Mouse (Mus musculus) adrenal gland (tissue): ENCODE data around the gene Cdk6.
"Not testable (repeated sequence)": the region's sequence is repeated elsewhere in the genome, so short reads cannot be mapped to it uniquely, and the experiment has no call there.

Experiments
- intact Hi-C: fragments of 180-260 bp; cut with DNase I; formaldehyde crosslinking; loops from one replicate; pipeline ENCODE4 v1.15.1; 2025

The Cdk6 gene

GRCm38 (mm10) chr5:3376167-3376566 lies 34.9 kb downstream of the Cdk6 start:
- intact Hi-C loops: no loop called here

GRCm38 (mm10) chr5:3379252-3379651 lies 38.0 kb downstream of the Cdk6 start:
- intact Hi-C loops: no loop called here

DNA sequence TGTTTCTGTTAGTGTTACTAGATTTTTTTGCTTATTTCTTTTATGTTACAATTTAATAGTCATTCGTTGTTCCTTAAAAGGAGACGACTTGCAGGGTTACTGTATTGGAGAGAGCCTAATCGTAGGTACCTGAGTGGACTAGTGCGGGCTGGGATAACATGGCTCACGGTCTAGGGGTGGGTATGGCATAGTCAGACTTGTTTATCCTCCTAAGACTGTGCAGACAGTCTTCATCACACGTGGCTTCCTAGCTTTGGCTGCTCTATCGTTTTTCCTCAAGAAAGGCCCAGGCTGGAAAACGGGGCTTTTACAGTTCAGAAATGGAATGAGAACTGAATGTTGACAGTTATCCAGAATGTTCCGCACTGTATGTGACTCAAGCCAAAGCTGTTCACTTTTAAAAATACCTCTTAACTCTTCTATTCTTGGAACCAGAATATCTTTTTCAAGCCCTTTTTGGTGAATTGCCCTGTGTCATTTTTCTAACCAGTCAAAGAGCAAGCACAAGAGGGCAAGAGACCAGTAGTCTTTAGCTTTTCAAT lies 39.5 kb downstream of the Cdk6 start:
- intact Hi-C loops: no loop called here

DNA sequence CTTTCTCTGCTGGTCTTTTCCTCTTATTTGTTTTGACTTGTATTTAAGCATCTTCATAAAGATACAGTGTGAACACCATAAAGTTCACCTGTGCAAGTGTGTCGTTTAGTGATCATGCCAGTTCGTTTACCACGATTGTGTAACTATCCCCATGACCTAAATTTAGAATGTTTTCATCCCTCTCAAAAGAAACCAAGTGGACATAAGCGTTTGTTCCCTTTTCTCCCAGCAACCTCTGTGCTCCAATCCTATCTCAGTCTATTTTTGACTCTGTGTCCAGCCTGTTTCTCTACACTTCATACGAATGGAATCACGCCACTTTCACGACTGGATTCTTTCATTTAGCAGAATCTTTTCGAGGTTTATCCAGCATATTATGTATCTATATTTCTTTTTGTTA lies 40.5 kb downstream of the Cdk6 start:
- intact Hi-C loops: no loop called here

GRCm38 (mm10) chr5:3382343-3383040 lies 41.2 kb downstream of the Cdk6 start:
- intact Hi-C loops: no loop called here

DNA sequence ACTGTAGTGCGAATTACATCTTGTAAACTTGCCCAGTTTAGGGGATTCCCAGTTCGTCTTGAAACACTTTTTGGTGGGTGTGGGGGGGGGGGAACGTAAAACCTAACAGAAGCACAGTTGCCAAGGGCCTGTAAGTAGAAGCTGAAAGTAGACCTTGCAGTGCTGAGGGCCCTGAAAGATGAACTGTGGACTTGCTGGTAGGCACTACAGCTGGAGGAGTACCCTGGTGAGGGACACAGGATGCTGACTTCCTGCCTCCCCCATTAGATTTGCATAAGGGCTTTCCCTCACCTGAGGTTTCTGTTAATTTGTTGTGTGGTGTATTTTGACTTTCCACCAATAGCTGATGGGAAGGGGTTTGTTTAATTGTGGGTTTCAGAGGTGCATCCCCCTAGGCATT lies 42.3 kb downstream of the Cdk6 start:
- intact Hi-C loops: no loop called here

GRCm38 (mm10) chr5:3385078-3385477 lies 43.8 kb downstream of the Cdk6 start:
- intact Hi-C loops: no loop called here

DNA sequence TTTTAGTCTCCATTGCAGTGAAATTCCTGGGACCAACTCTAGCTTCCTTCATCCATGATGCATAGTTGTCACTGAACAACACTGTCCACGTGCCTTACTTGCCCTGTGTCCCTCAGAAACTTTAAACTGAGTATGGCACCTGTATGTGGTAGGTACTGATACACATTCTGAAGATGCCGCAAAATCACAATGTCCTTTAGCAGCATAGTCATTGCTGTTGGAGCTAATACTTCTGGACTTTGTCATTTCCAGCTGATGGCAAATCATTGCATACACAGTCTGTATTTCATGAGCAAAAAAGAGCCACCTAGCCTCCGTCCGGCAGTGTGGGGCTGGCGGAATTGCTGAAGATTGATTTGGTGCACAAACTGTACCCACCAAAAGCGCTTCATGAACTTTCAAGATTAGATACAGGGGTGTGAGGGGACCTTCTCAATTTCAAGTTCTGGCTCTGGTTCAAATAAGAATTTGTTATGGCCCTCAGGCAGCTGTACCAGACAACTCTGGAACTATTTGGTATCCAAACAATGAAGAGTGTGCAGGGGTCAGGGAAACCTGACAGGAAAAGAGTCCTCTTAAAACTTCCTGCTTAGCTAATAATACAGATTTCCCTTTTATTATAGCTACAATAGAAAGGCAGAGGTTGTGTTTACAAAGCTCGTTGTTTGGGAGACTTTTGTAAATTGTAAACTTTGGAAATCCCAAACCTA lies 44.9 kb downstream of the Cdk6 start:
- intact Hi-C loops: no loop called here

GRCm38 (mm10) chr5:3386731-3387087 lies 45.4 kb downstream of the Cdk6 start:
- intact Hi-C loops: no loop called here

DNA sequence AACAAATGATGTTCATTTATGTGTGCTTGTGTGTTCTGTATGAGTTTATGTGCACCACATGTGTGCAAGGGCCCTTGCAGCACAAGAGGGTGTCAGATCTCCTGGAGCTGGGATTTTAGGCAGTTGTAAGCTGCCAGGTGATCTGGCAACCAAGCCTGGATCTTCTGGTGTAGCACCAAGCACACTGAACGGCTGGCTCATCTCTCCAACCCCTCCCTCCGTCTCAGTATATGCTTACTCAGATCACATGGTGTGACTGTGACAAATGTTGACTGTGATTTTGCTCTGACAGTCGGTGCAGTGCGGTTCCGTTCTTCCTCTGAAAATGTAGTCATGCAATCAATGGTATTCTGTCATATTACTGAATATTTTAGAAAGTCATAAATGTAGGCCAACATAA lies 45.9 kb downstream of the Cdk6 start:
- intact Hi-C loops: no loop called here

GRCm38 (mm10) chr5:3392856-3393255 lies 51.6 kb downstream of the Cdk6 start:
- intact Hi-C loops: no loop called here

- intact Hi-C loops: no loop called here
Observed at GRCm38 (mm10) chr5:3394145-3394544, 52.9 kb downstream of the Cdk6 start.

- intact Hi-C loops: no loop called here
Observed at GRCm38 (mm10) chr5:3395020-3395419, 53.7 kb downstream of the Cdk6 start.

DNA sequence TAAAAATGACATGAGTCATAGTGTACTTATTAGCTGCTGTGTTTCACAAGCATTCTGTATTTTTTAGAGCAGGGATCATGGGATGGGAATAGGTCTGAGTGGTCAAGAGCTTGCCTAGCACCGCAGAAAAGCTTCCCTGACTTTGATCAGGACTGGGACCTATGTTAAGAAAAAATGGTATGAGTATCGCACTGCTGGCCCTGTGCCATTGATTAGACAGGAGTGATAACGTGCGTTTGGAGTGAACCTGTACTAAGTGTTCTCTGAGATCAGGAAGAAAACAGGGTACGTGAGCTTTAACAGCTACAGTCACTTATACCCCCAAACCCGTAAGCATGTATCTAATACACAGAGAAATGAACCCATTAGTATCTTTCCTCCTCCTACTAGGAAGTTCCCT lies 54.9 kb downstream of the Cdk6 start:
- intact Hi-C loops: no loop called here

- intact Hi-C loops: no loop called here
Observed at GRCm38 (mm10) chr5:3396910-3397575, 55.8 kb downstream of the Cdk6 start.

- intact Hi-C loops: no loop called here
Observed at GRCm38 (mm10) chr5:3399784-3400494, 58.7 kb downstream of the Cdk6 start.

DNA sequence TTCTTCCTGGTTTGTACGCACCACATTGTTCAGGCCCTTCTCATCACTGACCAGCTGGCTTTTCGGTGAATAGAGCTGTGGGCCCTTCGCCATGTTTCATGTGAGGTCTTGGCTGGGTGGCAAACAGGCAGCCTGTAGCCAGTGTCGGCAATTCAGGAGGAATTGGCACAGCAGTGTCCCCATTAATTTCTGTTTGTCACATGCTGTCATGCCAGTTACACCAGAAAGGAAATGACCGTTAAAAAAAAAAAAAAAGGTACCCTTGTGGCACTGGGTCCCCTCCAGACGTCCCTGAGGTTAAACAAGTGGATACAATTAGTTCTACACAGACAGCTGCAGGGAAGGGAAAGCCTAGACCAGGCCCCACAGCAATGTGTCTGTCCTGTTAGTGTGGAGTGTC lies 63.8 kb downstream of the Cdk6 start:
- intact Hi-C loops: no loop called here

GRCm38 (mm10) chr5:3405503-3405902 lies 64.2 kb downstream of the Cdk6 start:
- intact Hi-C loops: no loop called here

DNA sequence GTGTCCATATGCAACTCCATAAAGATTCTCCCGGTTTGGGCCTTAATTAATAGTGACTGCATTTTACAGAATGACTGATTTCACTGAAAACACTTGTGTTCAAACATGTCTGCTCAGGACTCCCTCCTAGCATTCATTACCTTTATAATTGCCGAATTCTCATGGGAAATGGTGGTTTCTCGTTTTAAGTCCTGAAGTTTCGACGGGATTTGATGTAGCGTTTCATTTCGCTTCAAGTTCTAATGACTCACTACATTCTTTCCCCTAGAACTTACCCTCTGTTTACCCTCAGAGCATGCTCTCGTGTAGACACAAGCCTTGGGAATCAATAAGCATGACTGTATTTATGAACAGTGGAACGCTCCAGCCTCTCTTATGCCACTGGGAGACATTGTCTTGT lies 66.6 kb downstream of the Cdk6 start:
- intact Hi-C loops: no loop called here

GRCm38 (mm10) chr5:3418183-3418582 lies 76.9 kb downstream of the Cdk6 start:
- intact Hi-C loops: not testable (repeated sequence)

- intact Hi-C loops: no loop called here
Observed at GRCm38 (mm10) chr5:3420094-3420831, 79.0 kb downstream of the Cdk6 start.
